Mouse (Mus musculus): ENCODE data around the gene Cox7b2. TPM values are rescaled to one million over a fixed set of nuclear protein-coding genes. Genes with fewer than 3 reads are reported as not detected.
"Not testable (repeated sequence)": the region's sequence is repeated elsewhere in the genome, so short reads cannot be mapped to it uniquely, and the experiment has no call there.

Cox7b2 gene
- polyA plus RNA-seq (2014; fragmentation: Nextera tagmentation; extraction: Ambion mirVana): 0.86 and 1.3 TPM in 2 replicates

- peaks cover 6% of the 10 kb centered on the region; the same call in 1 of the 2 replicates for H3K9me3 ChIP-seq (ENCODE audit: control insufficient read depth, low read length)
- ATAC-seq (ENCODE audit: low FRiP score): no peak
- no peak within 1 kb of the TSS for H3K27ac ChIP-seq
- WGBS: 96% methylated on average over 10 of the region's 10 CpGs
- no peaks in the 10 kb centered on the region for H3K27me3 ChIP-seq (ENCODE audit: control insufficient read depth, insufficient read depth, low read length)
- no peak within 1 kb of the TSS for H3K9ac ChIP-seq
- H3K36me3 ChIP-seq (replicated peaks; ENCODE audit: control insufficient read depth, insufficient read depth): no peaks in the 10 kb centered on the region
- no peak within 1 kb of the TSS for H3K4me3 ChIP-seq (replicated peaks; ENCODE audit: low read length)
- DNase-seq (ENCODE audit: low spot score): no peak
- no peak within 1 kb of the TSS for H3K4me2 ChIP-seq (replicated peaks)
- no peaks in the 10 kb centered on the region for H3K4me1 ChIP-seq (replicated peaks; ENCODE audit: control insufficient read depth, insufficient read depth, low read length)
Observed at GRCm38 (mm10) chr5:71548079-71548478, at the start of gene Cox7b2. Gene Cox7b2 (minus strand): TSS chr5:71548205.

DNA sequence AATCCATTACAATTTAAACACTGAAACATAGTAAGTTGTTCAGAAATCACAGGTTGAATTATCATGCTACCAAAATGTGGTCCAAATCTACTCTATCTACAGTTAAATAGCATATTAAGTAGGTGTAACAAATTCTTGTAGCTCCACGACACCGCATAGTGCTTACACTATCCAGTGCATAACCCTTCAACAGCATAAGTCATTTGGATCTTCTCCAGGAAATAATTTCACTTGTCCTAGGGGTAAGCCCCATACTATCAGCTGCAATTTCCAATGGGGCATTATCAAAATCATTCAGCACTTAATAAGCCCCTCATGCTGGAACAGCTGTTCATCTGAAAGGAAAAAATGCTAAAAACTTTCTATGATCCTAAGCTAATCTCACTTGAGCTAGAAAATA is 47.3 kb upstream of the Cox7b2 start:
- no peaks in the 10 kb centered on the region for H3K9me3 ChIP-seq (ENCODE audit: control insufficient read depth, low read length)
- H3K4me3 ChIP-seq (replicated peaks; ENCODE audit: low read length): no peak overlapping the region
- no peak overlapping the region for H3K27ac ChIP-seq
- H3K4me1 ChIP-seq (replicated peaks; ENCODE audit: control insufficient read depth, insufficient read depth, low read length): no peaks in the 10 kb centered on the region
- H3K27me3 ChIP-seq (ENCODE audit: control insufficient read depth, insufficient read depth, low read length): no peaks in the 10 kb centered on the region
- H3K4me2 ChIP-seq (replicated peaks): no peak overlapping the region
- H3K36me3 ChIP-seq (replicated peaks; ENCODE audit: control insufficient read depth, insufficient read depth): no peaks in the 10 kb centered on the region
- 78% methylated on average over 2 of the region's 2 CpGs for WGBS
- no peak overlapping the region for H3K9ac ChIP-seq
- no peak for ATAC-seq (ENCODE audit: low FRiP score)
- peak; percentile 23 for DNase-seq (ENCODE audit: low spot score)

- no peaks in the 10 kb centered on the region for H3K4me1 ChIP-seq (replicated peaks; ENCODE audit: control insufficient read depth, insufficient read depth, low read length)
- WGBS: 92% methylated on average over 2 of the region's 2 CpGs
- ATAC-seq (ENCODE audit: low FRiP score): no peak
- no peaks in the 10 kb centered on the region for H3K36me3 ChIP-seq (replicated peaks; ENCODE audit: control insufficient read depth, insufficient read depth)
- no peak overlapping the region for H3K4me2 ChIP-seq (replicated peaks)
- H3K9ac ChIP-seq: no peak overlapping the region
- no peaks in the 10 kb centered on the region for H3K9me3 ChIP-seq (ENCODE audit: control insufficient read depth, low read length)
- no peak for DNase-seq (ENCODE audit: low spot score)
- H3K27me3 ChIP-seq (ENCODE audit: control insufficient read depth, insufficient read depth, low read length): no peaks in the 10 kb centered on the region
- H3K27ac ChIP-seq: no peak overlapping the region
- H3K4me3 ChIP-seq (replicated peaks; ENCODE audit: low read length): no peak overlapping the region
Observed at GRCm38 (mm10) chr5:71593745-71594255, 45.8 kb upstream of the Cox7b2 start.

DNA sequence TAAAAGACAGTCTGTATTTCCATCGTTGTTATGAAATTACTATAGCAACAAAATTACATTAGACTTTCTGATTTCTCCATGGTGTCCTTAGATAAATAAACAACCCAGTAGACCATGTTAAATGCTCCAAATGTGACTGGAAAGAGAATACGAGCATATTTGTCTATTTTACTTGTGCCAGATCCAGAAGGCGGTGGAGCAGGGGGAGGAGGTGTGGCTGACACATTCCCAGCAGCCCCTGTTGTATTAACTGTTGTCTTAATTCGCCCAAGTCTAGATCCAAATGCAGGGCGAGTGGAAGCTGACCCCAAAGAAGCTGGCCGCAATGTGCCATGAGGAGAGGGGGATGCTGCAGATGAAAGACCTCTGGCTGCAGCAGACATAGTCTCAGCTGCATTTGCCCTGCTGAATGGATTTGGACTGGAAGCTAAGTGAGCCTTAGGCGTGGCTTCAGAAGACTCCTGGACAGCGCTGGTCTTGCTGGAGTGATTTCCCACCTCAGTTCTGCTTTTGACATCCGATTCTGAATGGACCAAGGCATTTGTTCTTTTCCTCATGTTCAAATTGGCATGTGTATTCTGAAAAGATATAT is 23.7 kb upstream of the Cox7b2 start:
- Histone ChIP-seq H3K27me3 (ENCODE audit: control insufficient read depth, insufficient read depth, low read length) (no peaks in the 10 kb centered on the region), H3K4me3 (replicated peaks; ENCODE audit: low read length) (no peak overlapping the region), H3K9me3 (ENCODE audit: control insufficient read depth, low read length) (no peaks in the 10 kb centered on the region), H3K4me1 (replicated peaks; ENCODE audit: control insufficient read depth, insufficient read depth, low read length) (no peaks in the 10 kb centered on the region), H3K27ac (no peak overlapping the region), H3K36me3 (replicated peaks; ENCODE audit: control insufficient read depth, insufficient read depth) (no peaks in the 10 kb centered on the region), H3K9ac (no peak overlapping the region), H3K4me2 (replicated peaks) (no peak overlapping the region)
- 79% methylated on average over 9 of the region's 9 CpGs for WGBS
- ATAC-seq (ENCODE audit: low FRiP score): no peak
- DNase-seq (ENCODE audit: low spot score): peak; percentile 20

- Histone ChIP-seq H3K27me3 (ENCODE audit: control insufficient read depth, insufficient read depth, low read length) (no peaks in the 10 kb centered on the region), H3K4me2 (replicated peaks) (no peak overlapping the region), H3K4me3 (replicated peaks; ENCODE audit: low read length) (no peak overlapping the region), H3K27ac (no peak overlapping the region), H3K36me3 (replicated peaks; ENCODE audit: control insufficient read depth, insufficient read depth) (no peaks in the 10 kb centered on the region), H3K9me3 (ENCODE audit: control insufficient read depth, low read length) (peaks cover 6% of the 10 kb centered on the region; the same call in 1 of the 2 replicates), H3K9ac (no peak overlapping the region), H3K4me1 (replicated peaks; ENCODE audit: control insufficient read depth, insufficient read depth, low read length) (no peaks in the 10 kb centered on the region)
- DNase-seq (ENCODE audit: low spot score): no peak
- no peak for ATAC-seq (ENCODE audit: low FRiP score)
Observed at GRCm38 (mm10) chr5:71545554-71545953, 2.5 kb downstream of the Cox7b2 start.

GRCm38 (mm10) chr5:71525486-71525885 is 22.5 kb downstream of the Cox7b2 start:
- H3K27me3 ChIP-seq (ENCODE audit: control insufficient read depth, insufficient read depth, low read length); ATAC-seq (ENCODE audit: low FRiP score); H3K9ac ChIP-seq; DNase-seq (ENCODE audit: low spot score); H3K4me1 ChIP-seq (replicated peaks; ENCODE audit: control insufficient read depth, insufficient read depth, low read length); H3K27ac ChIP-seq; H3K4me2 ChIP-seq (replicated peaks); H3K4me3 ChIP-seq (replicated peaks; ENCODE audit: low read length); H3K36me3 ChIP-seq (replicated peaks; ENCODE audit: control insufficient read depth, insufficient read depth); H3K9me3 ChIP-seq (ENCODE audit: control insufficient read depth, low read length): not testable (repeated sequence)
- WGBS: 69% methylated on average over 10 of the region's 15 CpGs

DNA sequence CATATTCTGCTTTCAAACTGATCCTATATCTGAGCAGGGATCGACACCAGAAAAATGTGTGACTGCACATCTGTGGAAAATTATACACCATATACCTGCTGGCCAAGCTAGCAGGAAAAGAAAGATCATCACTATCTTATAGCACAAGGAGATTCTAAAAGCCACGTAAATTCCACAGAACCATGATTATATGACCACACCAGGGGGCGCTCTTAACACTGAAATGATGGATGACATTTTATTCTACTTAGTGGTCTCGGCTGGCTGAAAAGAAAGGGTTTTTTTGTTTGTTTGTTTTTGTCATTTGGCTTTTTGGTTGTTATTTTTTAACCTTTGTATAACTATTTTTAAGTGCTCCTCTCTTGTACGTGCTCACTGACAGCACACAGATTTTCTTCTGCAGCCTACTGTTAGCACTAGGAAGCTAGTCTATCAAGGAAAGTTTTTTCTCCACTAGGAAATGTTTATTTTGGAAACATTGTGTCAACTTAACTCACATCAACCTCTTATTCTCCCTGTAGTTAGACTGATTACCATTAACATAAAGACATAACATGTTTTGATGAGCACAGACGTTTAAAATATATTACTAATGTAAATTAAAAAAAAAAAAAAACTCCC is 45.8 kb downstream of the Cox7b2 start:
- ATAC-seq (ENCODE audit: low FRiP score) (no peak), DNase-seq (ENCODE audit: low spot score) (peak; percentile 86)
- Histone ChIP-seq H3K36me3 (replicated peaks; ENCODE audit: control insufficient read depth, insufficient read depth) (no peaks in the 10 kb centered on the region), H3K9me3 (ENCODE audit: control insufficient read depth, low read length) (no peaks in the 10 kb centered on the region), H3K27me3 (ENCODE audit: control insufficient read depth, insufficient read depth, low read length) (no peaks in the 10 kb centered on the region), H3K27ac (no peak overlapping the region), H3K9ac (no peak overlapping the region), H3K4me2 (replicated peaks) (no peak overlapping the region), H3K4me1 (replicated peaks; ENCODE audit: control insufficient read depth, insufficient read depth, low read length) (no peaks in the 10 kb centered on the region), H3K4me3 (replicated peaks; ENCODE audit: low read length) (no peak overlapping the region)
- WGBS: 22% methylated on average over 6 of the region's 6 CpGs

GRCm38 (mm10) chr5:71495621-71496020 is 52.4 kb downstream of the Cox7b2 start:
- no peak for ATAC-seq (ENCODE audit: low FRiP score)
- no peaks in the 10 kb centered on the region for H3K9me3 ChIP-seq (ENCODE audit: control insufficient read depth, low read length)
- no peaks in the 10 kb centered on the region for H3K36me3 ChIP-seq (replicated peaks; ENCODE audit: control insufficient read depth, insufficient read depth)
- H3K9ac ChIP-seq: no peak overlapping the region
- no peaks in the 10 kb centered on the region for H3K27me3 ChIP-seq (ENCODE audit: control insufficient read depth, insufficient read depth, low read length)
- no peaks in the 10 kb centered on the region for H3K4me1 ChIP-seq (replicated peaks; ENCODE audit: control insufficient read depth, insufficient read depth, low read length)
- 58% methylated on average over 5 of the region's 5 CpGs for WGBS
- no peak overlapping the region for H3K4me2 ChIP-seq (replicated peaks)
- no peak overlapping the region for H3K4me3 ChIP-seq (replicated peaks; ENCODE audit: low read length)
- DNase-seq (ENCODE audit: low spot score): no peak
- no peak overlapping the region for H3K27ac ChIP-seq

- H3K4me2 ChIP-seq (replicated peaks): no peak overlapping the region
- no peak overlapping the region for H3K27ac ChIP-seq
- H3K9ac ChIP-seq: no peak overlapping the region
- H3K27me3 ChIP-seq (ENCODE audit: control insufficient read depth, insufficient read depth, low read length): no peaks in the 10 kb centered on the region
- H3K36me3 ChIP-seq (replicated peaks; ENCODE audit: control insufficient read depth, insufficient read depth): no peaks in the 10 kb centered on the region
- H3K4me3 ChIP-seq (replicated peaks; ENCODE audit: low read length): no peak overlapping the region
- no peaks in the 10 kb centered on the region for H3K9me3 ChIP-seq (ENCODE audit: control insufficient read depth, low read length)
- H3K4me1 ChIP-seq (replicated peaks; ENCODE audit: control insufficient read depth, insufficient read depth, low read length): no peaks in the 10 kb centered on the region
- 63% methylated on average over 3 of the region's 3 CpGs for WGBS
- no peak for DNase-seq (ENCODE audit: low spot score)
- ATAC-seq (ENCODE audit: low FRiP score): no peak
Observed at GRCm38 (mm10) chr5:71456957-71457356, 91.0 kb downstream of the Cox7b2 start.

All from hindbrain, embryonic 14.5 days (tissue).